Mouse (Mus musculus) brown adipose tissue, adult 24 weeks (tissue): ENCODE data around the gene Gmpr. TPM values are rescaled to one million over a fixed set of nuclear protein-coding genes. Genes with fewer than 3 reads are reported as not detected.

Experiments
- H3K27ac ChIP-seq: fragments of 200-500 bp; replicated peaks from 2 replicates; pipeline ENCODE4 v1.5.1; 2012; ENCODE audit warnings: low read depth, mild to moderate bottlenecking, low read length
- H3K4me1 ChIP-seq: fragments of 200-500 bp; 2 replicates; pipeline ENCODE4 v1.6.1; 2012; ENCODE audit warnings: low read length, mixed read lengths; ENCODE audit not compliant: control insufficient read depth, insufficient read depth, insufficient read length
- H3K4me3 ChIP-seq: fragments of 200-500 bp; 2 replicates; pipeline ENCODE4 v1.5.1; 2012; ENCODE audit warnings: low read depth, mild to moderate bottlenecking, low read length, moderate library complexity; ENCODE audit not compliant: insufficient read depth
- polyA plus RNA-seq: library from polyadenylated mRNA; stranded (reverse); fragments of >200 nt; gene quantifications from 2 replicates; pipeline ENCODE4 v1.2.4, GENCODE M21; 2012; ENCODE audit not compliant: missing spikeins, insufficient read depth, insufficient read length

The Gmpr gene
- polyA plus RNA-seq, 1 experiment = 74.5 TPM

DNA sequence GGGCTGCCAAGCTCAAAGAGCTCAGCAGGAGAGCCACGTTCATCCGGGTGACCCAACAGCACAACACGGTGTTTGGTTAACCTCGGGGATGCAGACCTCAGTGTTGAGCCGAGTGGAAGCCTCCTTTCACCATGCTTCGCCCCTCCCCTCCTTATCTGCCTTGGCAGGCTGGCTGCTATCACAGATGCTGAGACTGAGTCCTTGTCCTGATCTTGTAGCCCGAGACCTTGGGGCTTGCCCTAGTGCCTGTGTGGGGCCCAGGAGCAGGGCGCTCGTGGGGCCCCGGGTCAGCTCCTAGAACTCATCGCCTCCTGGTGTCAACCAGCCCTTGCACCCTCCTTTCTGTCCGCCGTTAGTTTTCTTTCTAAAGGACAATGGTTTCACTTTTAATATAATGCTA lies 38.7 kb downstream of the Gmpr start:
- no peaks in the 10 kb centered on the region; the same call in 1 of the 2 replicates for H3K4me1 ChIP-seq
- no peak overlapping the region for H3K4me3 ChIP-seq
- H3K27ac ChIP-seq = no peak overlapping the region

DNA sequence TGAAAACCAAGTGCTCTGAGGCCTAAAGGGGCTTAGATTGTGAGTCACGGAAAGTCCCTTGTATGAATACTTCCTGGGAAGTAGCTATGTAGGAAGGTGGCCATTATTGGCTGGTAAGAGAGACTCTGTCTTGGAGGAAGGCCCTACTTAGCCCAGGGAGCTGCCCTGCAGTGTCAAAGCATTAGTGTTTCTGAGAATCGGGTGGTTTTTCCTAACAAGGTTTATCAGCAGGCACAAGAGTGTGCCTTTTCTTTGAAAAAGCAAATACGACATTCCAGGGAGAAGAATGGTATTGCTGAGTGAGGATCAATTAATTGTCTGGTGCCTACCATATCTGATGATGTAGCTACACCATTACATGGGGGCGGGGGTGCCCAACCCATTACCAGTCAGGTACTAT lies 39.7 kb downstream of the Gmpr start:
- Histone ChIP-seq H3K4me1 (no peaks in the 10 kb centered on the region; the same call in 1 of the 2 replicates), H3K27ac (no peak overlapping the region), H3K4me3 (no peak overlapping the region)

- Histone ChIP-seq H3K4me1 (no peaks in the 10 kb centered on the region; the same call in 1 of the 2 replicates), H3K4me3 (no peak overlapping the region), H3K27ac (no peak overlapping the region)
These were observed 40.3 kb downstream of the Gmpr start for GRCm38 (mm10) chr13:45547549-45547948.

DNA sequence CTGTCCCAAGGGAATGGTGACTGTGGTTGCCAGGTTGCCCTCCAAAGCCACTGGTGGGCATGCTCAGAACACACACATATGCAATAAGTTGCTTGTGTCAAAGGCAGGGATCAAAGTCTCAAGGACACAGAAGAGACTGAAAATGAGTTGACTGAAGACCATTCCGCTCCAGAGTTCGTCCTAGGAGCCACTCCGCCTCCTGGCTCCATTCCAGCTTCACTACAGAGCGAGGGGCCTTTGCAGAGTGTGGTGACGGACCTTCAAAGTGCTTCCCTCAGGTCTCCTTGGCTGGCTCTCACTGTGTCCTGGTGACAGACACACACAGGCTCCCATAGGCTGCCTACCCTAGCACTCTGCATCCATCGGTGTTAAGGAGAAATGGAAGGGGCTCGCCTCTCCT lies 46.4 kb downstream of the Gmpr start:
- no peak overlapping the region for H3K27ac ChIP-seq
- H3K4me1 ChIP-seq = no peaks in the 10 kb centered on the region
- no peak overlapping the region for H3K4me3 ChIP-seq

DNA sequence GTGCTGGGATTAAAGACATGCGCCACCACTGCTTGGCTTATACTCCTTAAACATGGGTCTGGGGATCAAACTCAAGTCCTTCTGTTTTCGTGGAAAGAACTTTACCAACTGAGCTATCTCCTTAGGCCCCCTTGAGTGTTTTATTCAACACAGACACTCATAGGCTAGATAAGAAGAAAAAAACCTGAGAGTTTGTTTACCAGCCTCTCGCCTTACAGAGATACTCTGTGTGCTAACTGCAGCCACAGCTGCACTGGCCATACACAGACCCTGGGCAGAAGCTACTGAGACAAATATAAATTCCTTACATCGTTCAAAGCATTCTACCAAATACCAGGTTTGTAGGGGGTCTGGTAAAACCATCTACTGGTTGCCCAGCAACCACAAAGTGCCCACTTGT lies 51.1 kb downstream of the Gmpr start:
- no peak overlapping the region for H3K27ac ChIP-seq
- H3K4me1 ChIP-seq = no peaks in the 10 kb centered on the region
- H3K4me3 ChIP-seq = no peak overlapping the region

DNA sequence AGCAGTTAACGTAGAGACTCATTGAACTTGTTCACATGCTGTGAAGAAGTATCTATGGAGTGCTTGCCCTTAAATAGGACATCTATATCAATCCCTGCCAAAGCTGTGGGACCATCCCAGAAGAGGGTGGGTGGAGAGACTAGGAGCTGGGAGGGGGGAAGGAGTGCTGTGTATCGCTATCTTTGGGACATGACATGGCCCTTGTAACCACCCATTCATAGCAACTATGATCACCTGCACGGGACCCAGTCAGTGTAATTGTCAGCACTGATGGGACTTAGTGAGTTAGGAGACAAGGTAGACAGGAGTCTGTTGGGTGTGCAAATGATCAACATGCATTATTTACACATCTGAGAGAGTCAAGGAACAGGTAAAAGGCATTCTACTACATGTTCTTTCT lies 52.0 kb downstream of the Gmpr start:
- H3K4me3 ChIP-seq = no peak overlapping the region
- no peaks in the 10 kb centered on the region for H3K4me1 ChIP-seq
- no peak overlapping the region for H3K27ac ChIP-seq

DNA sequence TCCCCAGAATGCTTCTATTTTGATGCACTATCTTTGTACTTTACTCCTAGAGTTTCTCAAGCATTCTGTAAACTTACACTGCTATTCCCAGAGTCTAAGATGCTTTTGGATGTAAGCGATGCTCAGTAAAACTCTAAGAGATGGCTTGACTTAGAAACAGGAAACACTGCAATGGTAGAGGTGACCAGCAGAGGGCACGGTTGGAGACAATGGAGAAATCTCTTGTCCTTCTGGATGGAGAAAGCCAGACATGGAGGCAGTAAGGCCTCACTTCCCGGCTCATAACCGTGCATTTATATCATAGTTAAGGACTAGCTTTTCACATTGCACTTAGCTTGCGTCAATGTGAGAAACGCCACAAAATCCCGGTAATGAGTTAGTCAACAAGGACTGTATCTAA lies 53.3 kb downstream of the Gmpr start:
- H3K4me1 ChIP-seq = no peaks in the 10 kb centered on the region
- no peak overlapping the region for H3K27ac ChIP-seq
- no peak overlapping the region for H3K4me3 ChIP-seq

DNA sequence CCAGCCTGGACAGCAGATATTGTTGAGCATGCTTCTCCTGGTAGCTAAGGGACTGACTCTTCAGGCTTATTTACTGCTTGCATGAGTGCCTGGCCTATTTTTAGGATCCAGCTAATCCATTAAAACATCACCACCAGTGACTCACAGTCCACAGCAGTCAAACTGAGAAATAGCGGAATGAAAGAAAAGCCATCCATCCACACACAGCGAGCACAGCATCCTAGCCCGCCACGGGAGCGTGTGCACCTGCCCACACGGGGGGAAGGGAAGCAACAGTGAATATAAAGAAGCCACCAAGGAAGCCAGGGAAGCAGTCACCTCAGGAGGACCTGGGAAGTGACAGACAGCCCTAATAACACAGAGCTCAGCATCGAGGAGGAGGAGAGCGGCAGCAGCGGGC lies 54.8 kb downstream of the Gmpr start:
- Histone ChIP-seq H3K4me3 (no peak overlapping the region), H3K27ac (no peak overlapping the region), H3K4me1 (no peaks in the 10 kb centered on the region)

DNA sequence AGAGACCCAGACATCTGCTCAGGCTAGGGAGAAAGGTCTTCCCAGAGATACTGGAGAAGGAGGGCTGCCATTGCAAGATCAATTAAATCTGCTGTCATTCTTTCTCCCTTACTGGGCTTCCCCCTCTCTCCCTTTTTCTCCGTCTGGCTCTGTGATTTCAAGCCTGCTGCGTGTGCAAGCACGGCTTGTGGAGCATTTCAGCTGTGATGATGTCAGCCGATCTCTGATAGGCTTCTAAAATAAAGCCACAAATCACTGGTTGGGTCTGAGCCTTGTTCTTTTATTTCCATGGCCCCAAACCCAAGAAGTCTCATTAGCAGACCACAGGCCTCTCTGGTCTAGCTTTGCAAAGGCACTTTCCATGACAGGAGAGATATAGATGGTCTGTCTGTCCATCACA lies 57.7 kb downstream of the Gmpr start:
- H3K4me3 ChIP-seq = no peak overlapping the region
- H3K27ac ChIP-seq = no peak overlapping the region
- H3K4me1 ChIP-seq = no peaks in the 10 kb centered on the region

DNA sequence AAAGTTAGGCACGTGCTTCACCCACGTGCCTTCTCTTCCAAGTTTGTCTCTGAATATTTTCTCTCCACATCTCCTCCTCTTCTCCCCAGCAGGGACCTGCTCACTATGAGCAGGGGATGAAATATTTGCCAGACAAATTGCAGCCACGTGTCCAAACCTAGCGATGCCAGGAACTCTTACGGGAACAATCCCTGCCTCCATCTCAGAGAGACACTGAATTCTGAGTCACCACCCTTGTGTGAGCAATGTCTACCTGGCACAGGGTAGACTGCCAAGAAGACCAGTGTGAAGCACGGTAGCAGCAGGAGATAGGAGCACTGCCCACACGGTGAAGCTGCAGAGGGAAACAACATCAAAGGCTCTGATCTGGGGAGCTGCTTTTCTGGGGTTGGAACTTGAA lies 62.7 kb downstream of the Gmpr start:
- Histone ChIP-seq H3K27ac (no peak overlapping the region), H3K4me3 (no peak overlapping the region), H3K4me1 (no peaks in the 10 kb centered on the region)

GRCm38 (mm10) chr13:45571795-45572262 lies 64.6 kb downstream of the Gmpr start:
- no peak overlapping the region for H3K4me3 ChIP-seq
- no peak overlapping the region for H3K27ac ChIP-seq

DNA sequence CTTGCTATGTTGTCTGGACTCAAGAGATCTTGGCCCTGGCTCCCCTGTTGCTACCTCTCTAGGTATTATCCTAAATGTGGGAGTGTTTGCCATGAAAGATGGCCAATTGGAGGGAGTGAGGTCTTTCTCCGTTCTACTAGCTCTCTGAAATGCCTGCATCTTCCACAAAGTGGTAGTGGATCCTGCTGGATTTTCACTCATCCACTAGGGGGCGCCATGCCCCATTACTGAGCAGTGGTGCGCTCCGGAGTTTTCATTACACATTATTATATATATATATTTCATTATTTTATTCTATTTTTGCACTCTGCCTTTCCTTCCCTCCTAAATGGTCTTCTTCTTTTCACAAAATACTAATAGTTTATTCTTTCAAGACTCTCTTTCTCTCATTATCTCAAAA lies 65.5 kb downstream of the Gmpr start:
- Histone ChIP-seq H3K27ac (no peak overlapping the region), H3K4me1 (peaks cover 13% of the 10 kb centered on the region)

More at GRCm38 (mm10) chr13:45571795-45572262, 64.6 kb downstream of the Gmpr start:
- H3K4me1 ChIP-seq = peaks cover 3% of the 10 kb centered on the region; the same call in 1 of the 2 replicates

GRCm38 (mm10) chr13:45576185-45576584 lies 68.9 kb downstream of the Gmpr start:
- Histone ChIP-seq H3K4me3 (no peak overlapping the region), H3K4me1 (peaks cover 19% of the 10 kb centered on the region), H3K27ac (peak overlapping the region; percentile 97)

More for the DNA sequence above, 65.5 kb downstream of the Gmpr start:
- H3K4me3 ChIP-seq = no peak overlapping the region

DNA sequence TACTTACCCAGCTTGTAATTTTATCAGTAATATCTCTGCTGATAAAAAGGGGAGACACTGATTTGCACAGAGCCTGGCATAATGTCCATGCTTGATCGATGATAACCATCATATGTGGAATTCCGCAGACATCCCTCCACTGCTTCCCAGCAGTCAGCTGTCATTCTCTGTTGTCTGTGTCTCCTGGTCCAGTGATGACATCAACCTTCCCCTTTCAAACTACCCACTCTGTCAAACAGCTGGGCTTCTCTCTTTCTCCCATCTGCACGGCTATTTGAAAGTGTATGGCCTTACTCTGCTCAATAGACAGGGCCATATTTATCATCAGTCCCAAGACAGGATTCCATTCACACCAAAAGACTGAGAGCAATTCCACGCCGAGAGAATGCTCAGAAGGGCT lies 70.1 kb downstream of the Gmpr start:
- Histone ChIP-seq H3K4me1 (peaks cover 19% of the 10 kb centered on the region), H3K4me3 (no peak overlapping the region), H3K27ac (peak overlapping the region; percentile 28; the same call in 1 of the 2 replicates)

GRCm38 (mm10) chr13:45577784-45578183 lies 70.5 kb downstream of the Gmpr start:
- Histone ChIP-seq H3K27ac (0 out of 2 replicates have a peak overlapping the region, but pooled peaks have one; percentile 28), H3K4me1 (peaks cover 19% of the 10 kb centered on the region), H3K4me3 (no peak overlapping the region)

DNA sequence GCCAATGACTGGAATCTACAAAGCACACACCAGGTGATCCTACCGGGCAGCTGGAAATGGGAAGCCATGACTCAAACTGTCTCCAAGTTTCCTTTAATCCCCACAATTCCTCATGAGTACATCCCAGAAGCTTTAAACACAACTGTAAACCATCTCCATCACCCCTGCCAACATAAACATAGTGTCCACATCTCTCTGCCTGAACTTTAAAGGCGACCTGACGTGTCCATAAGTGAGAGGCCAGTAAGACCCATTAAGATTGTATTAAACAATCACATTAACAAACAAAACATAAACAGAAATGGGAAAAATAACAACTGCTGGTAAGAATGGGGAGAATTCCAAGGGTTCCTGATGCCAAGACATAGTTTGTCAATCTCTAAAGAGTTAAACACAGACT lies 72.5 kb downstream of the Gmpr start:
- H3K4me3 ChIP-seq = no peak overlapping the region
- no peak overlapping the region for H3K27ac ChIP-seq
- H3K4me1 ChIP-seq = peaks cover 19% of the 10 kb centered on the region

GRCm38 (mm10) chr13:45582294-45582693 lies 75.0 kb downstream of the Gmpr start:
- no peak overlapping the region for H3K27ac ChIP-seq
- no peak overlapping the region for H3K4me3 ChIP-seq

More at GRCm38 (mm10) chr13:45582294-45582693, 75.0 kb downstream of the Gmpr start:
- peaks cover 11% of the 10 kb centered on the region for H3K4me1 ChIP-seq
